Mouse (Mus musculus): ENCODE results near the gene Gtf3c5. TPM values are rescaled to one million over a fixed set of nuclear protein-coding genes. Genes with fewer than 3 reads are reported as not detected.

The Gtf3c5 gene
- total and polyA plus RNA-seq, 3 experiments: 22.5 to 50.2 TPM; not detected in 1

- no peaks in the 10 kb centered on the region for H3K27me3 ChIP-seq (ENCODE audit: control insufficient read depth in 1 of 2, insufficient read depth in 2 of 2, low read length in 2 of 2)
- H3K4me3 ChIP-seq (ENCODE audit: control insufficient read depth in 1 of 2, insufficient read depth in 1 of 2, low read depth in 2 of 2, low read length in 2 of 2): no peak overlapping the region
- TF ChIP-seq ZC3H11A (IDR thresholded peaks at IDR 0.05; ENCODE audit: low read depth, low read length) (no peak), MEF2A (IDR thresholded peaks at IDR 0.05; ENCODE audit: extremely low read depth, insufficient replicate concordance, low read depth, low read length, poor library complexity, severe bottlenecking) (no peak), NRF1 (IDR thresholded peaks at IDR 0.05; ENCODE audit: insufficient read depth, low read depth, low read length, poor library complexity, severe bottlenecking) (no peak), ZNF384 (IDR thresholded peaks at IDR 0.05; ENCODE audit: low read depth, low read length) (no peak), POLR2AphosphoS2 (IDR thresholded peaks at IDR 0.05; ENCODE audit: low read length) (no peak), MAX (IDR thresholded peaks at IDR 0.05; ENCODE audit: low read length) (no peak), NELFE (IDR thresholded peaks at IDR 0.05; ENCODE audit: low read depth, low read length) (no peak), GATA1 (IDR thresholded peaks at IDR 0.05; ENCODE audit: low read depth, low read length) (no peak)
- no peaks in the 10 kb centered on the region for H3K79me2 ChIP-seq (ENCODE audit: control insufficient read depth, insufficient read depth, low read length, poor library complexity)
- no peaks in the 10 kb centered on the region; a peak in 1 of 4 replicates for H3K4me1 ChIP-seq (ENCODE audit: control insufficient read depth in 1 of 2, insufficient read depth in 2 of 2, low read length in 2 of 2)
- H3K36me3 ChIP-seq (ENCODE audit: control insufficient read depth in 1 of 2, insufficient read depth in 2 of 2, low read length in 2 of 2): no peaks in the 10 kb centered on the region
- no peak for DNase-seq (ENCODE audit: low read depth, low spot score)
- H3K27ac ChIP-seq (ENCODE audit: control insufficient read depth, low read depth, low read length): no peak overlapping the region
- H3K9me3 ChIP-seq (replicated peaks; ENCODE audit: insufficient read depth, low read length): no peaks in the 10 kb centered on the region
- no peak overlapping the region for H3K9ac ChIP-seq (ENCODE audit: control insufficient read depth, low read depth, low read length, poor library complexity, severe bottlenecking)
Observed at GRCm38 (mm10) chr2:28536766-28537633, 46.6 kb downstream of the Gtf3c5 start.

GRCm38 (mm10) chr2:28536166-28536565 is 47.4 kb downstream of the Gtf3c5 start:
- TF ChIP-seq MAFK (IDR thresholded peaks at IDR 0.05; ENCODE audit: borderline replicate concordance, low read depth, low read length) (no peak), CHD1 (IDR thresholded peaks at IDR 0.05; ENCODE audit: low read depth, low read length) (no peak), SMC3 (IDR thresholded peaks at IDR 0.05; ENCODE audit: low read depth, low read length) (no peak)
- no peak overlapping the region for H3K4me3 ChIP-seq (ENCODE audit: control insufficient read depth in 1 of 2, insufficient read depth in 1 of 2, low read depth in 2 of 2, low read length in 2 of 2)
- no peak overlapping the region for H3K9ac ChIP-seq (ENCODE audit: control insufficient read depth, low read depth, low read length, poor library complexity, severe bottlenecking)
- no peak for DNase-seq (ENCODE audit: low read depth, low spot score)
- H3K36me3 ChIP-seq (ENCODE audit: control insufficient read depth in 1 of 2, insufficient read depth in 2 of 2, low read length in 2 of 2): no peaks in the 10 kb centered on the region
- no peaks in the 10 kb centered on the region; a peak in 1 of 4 replicates for H3K4me1 ChIP-seq (ENCODE audit: control insufficient read depth in 1 of 2, insufficient read depth in 2 of 2, low read length in 2 of 2)
- H3K9me3 ChIP-seq (replicated peaks; ENCODE audit: insufficient read depth, low read length): no peaks in the 10 kb centered on the region
- H3K79me2 ChIP-seq (ENCODE audit: control insufficient read depth, insufficient read depth, low read length, poor library complexity): no peaks in the 10 kb centered on the region
- no peaks in the 10 kb centered on the region for H3K27me3 ChIP-seq (ENCODE audit: control insufficient read depth in 1 of 2, insufficient read depth in 2 of 2, low read length in 2 of 2)
- no peak overlapping the region for H3K27ac ChIP-seq (ENCODE audit: control insufficient read depth, low read depth, low read length)

GRCm38 (mm10) chr2:28535650-28536049 is 47.9 kb downstream of the Gtf3c5 start:
- H3K79me2 ChIP-seq (ENCODE audit: control insufficient read depth, insufficient read depth, low read length, poor library complexity): no peaks in the 10 kb centered on the region
- no peak overlapping the region for H3K4me3 ChIP-seq (ENCODE audit: control insufficient read depth in 1 of 2, insufficient read depth in 1 of 2, low read depth in 2 of 2, low read length in 2 of 2)
- H3K36me3 ChIP-seq (ENCODE audit: control insufficient read depth in 1 of 2, insufficient read depth in 2 of 2, low read length in 2 of 2): no peaks in the 10 kb centered on the region
- no peaks in the 10 kb centered on the region for H3K9me3 ChIP-seq (replicated peaks; ENCODE audit: insufficient read depth, low read length)
- H3K27me3 ChIP-seq (ENCODE audit: control insufficient read depth in 1 of 2, insufficient read depth in 2 of 2, low read length in 2 of 2): no peaks in the 10 kb centered on the region
- H3K27ac ChIP-seq (ENCODE audit: control insufficient read depth, low read depth, low read length): no peak overlapping the region
- no peak for TF ChIP-seq POLR2AphosphoS2 (IDR thresholded peaks at IDR 0.05; ENCODE audit: low read length)
- no peak for TF ChIP-seq NELFE (IDR thresholded peaks at IDR 0.05; ENCODE audit: low read depth, low read length)
- no peak for TF ChIP-seq MAZ (IDR thresholded peaks at IDR 0.05; ENCODE audit: low read depth, low read length)
- no peak for TF ChIP-seq ZMIZ1 (IDR thresholded peaks at IDR 0.05; ENCODE audit: low read depth, low read length)
- TF ChIP-seq ZC3H11A (IDR thresholded peaks at IDR 0.05; ENCODE audit: low read depth, low read length): no peak
- TF ChIP-seq EP300 (IDR thresholded peaks at IDR 0.05; ENCODE audit: low read depth in 1 of 2, low read length in 2 of 2): no peak
- TF ChIP-seq MAX (IDR thresholded peaks at IDR 0.05; ENCODE audit: low read length): no peak
- no peak for TF ChIP-seq SMC3 (IDR thresholded peaks at IDR 0.05; ENCODE audit: low read depth, low read length)
- no peak for TF ChIP-seq JUND (IDR thresholded peaks at IDR 0.05; ENCODE audit: low read depth, low read length)
- no peak for TF ChIP-seq POLR2AphosphoS5 (IDR thresholded peaks at IDR 0.05; ENCODE audit: borderline replicate concordance, low read depth, low read length)
- TF ChIP-seq TAL1 (IDR thresholded peaks at IDR 0.05; ENCODE audit: low read length): no peak
- TF ChIP-seq USF1 (IDR thresholded peaks at IDR 0.05; ENCODE audit: low read depth, low read length): no peak
- TF ChIP-seq UBTF (IDR thresholded peaks at IDR 0.05; ENCODE audit: borderline replicate concordance, insufficient read depth, low read depth, low read length): no peak
- TF ChIP-seq TCF12 (IDR thresholded peaks at IDR 0.05; ENCODE audit: low read depth, low read length): no peak
- no peak for TF ChIP-seq MXI1 (IDR thresholded peaks at IDR 0.05; ENCODE audit: low read depth, low read length)
- TF ChIP-seq MEF2A (IDR thresholded peaks at IDR 0.05; ENCODE audit: extremely low read depth, insufficient replicate concordance, low read depth, low read length, poor library complexity, severe bottlenecking): no peak
- H3K9ac ChIP-seq (ENCODE audit: control insufficient read depth, low read depth, low read length, poor library complexity, severe bottlenecking): no peak overlapping the region
- H3K4me1 ChIP-seq (ENCODE audit: control insufficient read depth in 1 of 2, insufficient read depth in 2 of 2, low read length in 2 of 2): no peaks in the 10 kb centered on the region; a peak in 1 of 4 replicates
- no peak for DNase-seq (ENCODE audit: low read depth, low spot score)

Data from MEL (cell line).